Comparison of ENCODE assay signal across 10 mouse cellular contexts in genomic region chr9:56504511-56504910, GRCm38 (mm10).
DNase-seq lines count a peak whose midpoint lies in the region; ATAC-seq and TF ChIP-seq lines count a peak whose summit lies in the region.
"Had no signal": no experiment of that assay in that cellular context is flagged by ENCODE, and none has a peak within 500 bp of the region (broad histone marks: within the 10 kb centered on the region; RNA-seq: fewer than 3 reads in every experiment).

No protein-coding gene starts in this region.

- H3K27ac ChIP-seq in hindbrain, embryonic 13.5 days: peak overlapping the region; percentile 12
- no peak overlapping the region for H3K27ac ChIP-seq in hindbrain, embryonic 12.5 days
- peak overlapping the region; percentile 100 for H3K27ac ChIP-seq in lung, embryonic 16.5 days (ENCODE audit: low read length)
- peak overlapping the region; percentile 99 for H3K27ac ChIP-seq in heart, postnatal 0 days (ENCODE audit: low read depth)
- H3K27ac ChIP-seq in stomach, embryonic 16.5 days (ENCODE audit: low read length): peak overlapping the region; percentile 98

- H3K9me3 ChIP-seq in hindbrain, embryonic 13.5 days: no peaks in the 10 kb centered on the region
- H3K9me3 ChIP-seq in hindbrain, embryonic 12.5 days (replicated peaks): no peaks in the 10 kb centered on the region
- H3K9me3 ChIP-seq in lung, embryonic 16.5 days (ENCODE audit: control insufficient read depth, low read length): no peaks in the 10 kb centered on the region
- no peaks in the 10 kb centered on the region for H3K9me3 ChIP-seq in heart, postnatal 0 days (replicated peaks; ENCODE audit: control insufficient read depth, low read length)
- no peaks in the 10 kb centered on the region for H3K9me3 ChIP-seq in stomach, embryonic 16.5 days (replicated peaks; ENCODE audit: control insufficient read depth, low read length)
- H3K9me3 ChIP-seq: megakaryocyte, embryonic 14.5 days had no signal

- TF ChIP-seq CTCF in heart, postnatal 0 days (IDR thresholded peaks at IDR 0.05; ENCODE audit: low read depth): no peak

- ATAC-seq in hindbrain, embryonic 13.5 days (ENCODE audit: low FRiP score): no peak
- ATAC-seq in hindbrain, embryonic 12.5 days (ENCODE audit: low FRiP score): no peak
- no peak for ATAC-seq in lung, embryonic 16.5 days (ENCODE audit: low read depth)
- ATAC-seq in heart, postnatal 0 days (ENCODE audit: insufficient read depth, low read depth): no peak
- ATAC-seq in stomach, embryonic 16.5 days (ENCODE audit: insufficient read depth, low FRiP score): no peak
- ATAC-seq: hindbrain, postnatal 0 days had no signal

- H3K27me3 ChIP-seq in hindbrain, embryonic 13.5 days: no peaks in the 10 kb centered on the region
- no peaks in the 10 kb centered on the region for H3K27me3 ChIP-seq in hindbrain, embryonic 12.5 days
- no peaks in the 10 kb centered on the region for H3K27me3 ChIP-seq in lung, embryonic 16.5 days (ENCODE audit: control insufficient read depth, insufficient read depth, low read depth, low read length)
- no peaks in the 10 kb centered on the region for H3K27me3 ChIP-seq in heart, postnatal 0 days (ENCODE audit: control insufficient read depth, insufficient read depth, low read length)
- H3K27me3 ChIP-seq in stomach, embryonic 16.5 days (ENCODE audit: control insufficient read depth, insufficient read depth, low read length): no peaks in the 10 kb centered on the region

- no peak for DNase-seq in lung, postnatal 36 days
- DNase-seq in heart, postnatal 0 days (ENCODE audit: low spot score): no peak
- DNase-seq in B cell, adult 2 months: no peak
- DNase-seq: left cerebral cortex, postnatal 4 days had no signal

- H3K4me1 ChIP-seq in hindbrain, embryonic 13.5 days (replicated peaks): peaks cover 64% of the 10 kb centered on the region
- peaks cover 49% of the 10 kb centered on the region for H3K4me1 ChIP-seq in hindbrain, embryonic 12.5 days
- H3K4me1 ChIP-seq in lung, embryonic 16.5 days (replicated peaks; ENCODE audit: control insufficient read depth, insufficient read depth, low read length): peaks cover 60% of the 10 kb centered on the region
- peaks cover 60% of the 10 kb centered on the region for H3K4me1 ChIP-seq in heart, postnatal 0 days (ENCODE audit: control insufficient read depth, insufficient read depth)
- H3K4me1 ChIP-seq in stomach, embryonic 16.5 days (ENCODE audit: control insufficient read depth, insufficient read depth, low read length): peaks cover 73% of the 10 kb centered on the region

- H3K4me2 ChIP-seq in hindbrain, embryonic 13.5 days: no peak overlapping the region
- H3K4me2 ChIP-seq in hindbrain, embryonic 12.5 days (replicated peaks): no peak overlapping the region
- no peak overlapping the region for H3K4me2 ChIP-seq in lung, embryonic 16.5 days (ENCODE audit: low read depth, low read length)
- no peak overlapping the region for H3K4me2 ChIP-seq in heart, postnatal 0 days (ENCODE audit: low read depth, low read length)
- no peak overlapping the region for H3K4me2 ChIP-seq in stomach, embryonic 16.5 days (ENCODE audit: low read depth, low read length)

- no peak for TF ChIP-seq EP300 in heart, postnatal 0 days (IDR thresholded peaks at IDR 0.05; ENCODE audit: low read depth)

- no peak overlapping the region for H3K9ac ChIP-seq in hindbrain, embryonic 13.5 days
- H3K9ac ChIP-seq in hindbrain, embryonic 12.5 days: no peak overlapping the region
- H3K9ac ChIP-seq in lung, embryonic 16.5 days (ENCODE audit: low read length): no peak overlapping the region
- no peak overlapping the region for H3K9ac ChIP-seq in heart, postnatal 0 days (replicated peaks; ENCODE audit: low read depth, low read length)
- H3K9ac ChIP-seq in stomach, embryonic 16.5 days (ENCODE audit: low read length): no peak overlapping the region; the same call in 1 of the 2 replicates

- no peak overlapping the region for H3K4me3 ChIP-seq in hindbrain, embryonic 13.5 days
- no peak overlapping the region for H3K4me3 ChIP-seq in hindbrain, embryonic 12.5 days
- H3K4me3 ChIP-seq in lung, embryonic 16.5 days (ENCODE audit: low read length): no peak overlapping the region
- H3K4me3 ChIP-seq in heart, postnatal 0 days (ENCODE audit: low read depth, low read length): no peak overlapping the region
- no peak overlapping the region for H3K4me3 ChIP-seq in stomach, embryonic 16.5 days (replicated peaks; ENCODE audit: low read length)

- no peaks in the 10 kb centered on the region for H3K36me3 ChIP-seq in hindbrain, embryonic 13.5 days
- no peaks in the 10 kb centered on the region for H3K36me3 ChIP-seq in hindbrain, embryonic 12.5 days
- no peaks in the 10 kb centered on the region for H3K36me3 ChIP-seq in lung, embryonic 16.5 days (ENCODE audit: control insufficient read depth, insufficient read depth, low read length)
- H3K36me3 ChIP-seq in heart, postnatal 0 days (replicated peaks; ENCODE audit: control insufficient read depth, insufficient read depth, low read length): no peaks in the 10 kb centered on the region
- H3K36me3 ChIP-seq in stomach, embryonic 16.5 days (ENCODE audit: control insufficient read depth, insufficient read depth, low read length): no peaks in the 10 kb centered on the region

- 50% methylated on average over 5 of the region's 5 CpGs for WGBS in hindbrain, embryonic 13.5 days
- WGBS in hindbrain, embryonic 12.5 days: 55% methylated on average over 5 of the region's 5 CpGs
- WGBS in lung, embryonic 16.5 days: 56% methylated on average over 5 of the region's 5 CpGs
- WGBS in heart, postnatal 0 days: 59% methylated on average over 5 of the region's 5 CpGs
- WGBS in stomach, embryonic 16.5 days: 74% methylated on average over 5 of the region's 5 CpGs
